In the genomic region with DNA sequence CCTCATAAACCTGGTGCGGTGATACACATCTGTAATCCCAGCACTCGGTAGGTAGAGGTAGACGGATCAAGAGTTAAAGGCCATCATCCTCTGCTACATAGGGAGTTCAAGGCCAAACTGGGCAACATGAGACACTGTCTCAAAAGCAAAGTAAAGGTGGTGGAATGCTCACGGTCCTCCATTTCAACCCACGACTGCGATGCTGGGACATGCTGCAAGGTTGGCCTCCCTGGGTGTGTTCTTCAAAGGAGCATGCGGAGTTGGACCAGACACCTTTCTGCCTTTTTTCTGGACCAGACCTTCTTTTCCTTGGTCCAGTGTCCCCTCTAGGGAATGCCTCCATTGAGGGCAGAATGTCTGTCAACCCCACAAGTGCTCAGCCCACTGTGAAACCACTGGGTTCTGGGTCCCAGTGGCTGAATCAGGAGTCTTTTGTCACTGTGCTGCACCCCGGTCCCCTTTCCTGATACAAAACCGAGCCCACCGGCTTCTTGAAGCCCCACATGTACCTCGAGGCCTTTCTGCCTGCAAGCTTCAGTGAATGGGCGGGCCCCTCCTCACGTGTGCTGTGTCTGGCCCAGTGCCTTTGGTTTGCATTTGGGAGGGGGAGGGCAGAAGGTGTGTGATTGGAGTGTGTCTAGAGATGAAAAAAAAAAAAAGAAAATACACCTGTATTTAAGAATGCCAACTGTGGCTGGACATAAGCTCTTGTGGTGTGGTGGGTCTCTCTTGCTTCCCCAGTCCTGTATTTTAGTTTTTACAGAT, we compare ENCODE assay signal across 12 mouse cellular contexts. TPM values are rescaled to one million over a fixed set of nuclear protein-coding genes. Genes with fewer than 3 reads are reported as not detected.
A peak's percentile ranks its signal among the peaks of the same experiment; 100 is the strongest.
DNase-seq lines count a peak whose midpoint lies in the region; ATAC-seq and TF ChIP-seq lines count a peak whose summit lies in the region.
"Had no signal": no experiment of that assay in that cellular context is flagged by ENCODE, and none has a peak within 500 bp of the region (broad histone marks: within the 10 kb centered on the region; RNA-seq: fewer than 3 reads in every experiment).

No protein-coding gene starts in this region.

- H3K36me3 ChIP-seq in heart, embryonic 13.5 days: peaks cover 71% of the 10 kb centered on the region
- peaks cover 55% of the 10 kb centered on the region for H3K36me3 ChIP-seq in midbrain, embryonic 13.5 days
- peaks cover 26% of the 10 kb centered on the region for H3K36me3 ChIP-seq in midbrain, embryonic 16.5 days (ENCODE audit: control insufficient read depth, insufficient read depth, low read length)
- H3K36me3 ChIP-seq in intestine, postnatal 0 days (ENCODE audit: control insufficient read depth, insufficient read depth): peaks cover 50% of the 10 kb centered on the region

- no peak for TF ChIP-seq CTCF in intestine, postnatal 0 days (IDR thresholded peaks at IDR 0.05; ENCODE audit: low read depth)

- 72% methylated on average over 13 of the region's 13 CpGs for WGBS in heart, embryonic 13.5 days
- 78% methylated on average over 13 of the region's 13 CpGs for WGBS in midbrain, embryonic 13.5 days
- WGBS in midbrain, embryonic 16.5 days: 76% methylated on average over 13 of the region's 13 CpGs
- 76% methylated on average over 13 of the region's 13 CpGs for WGBS in intestine, postnatal 0 days

- peak overlapping the region; percentile 93 for H3K4me3 ChIP-seq in heart, embryonic 13.5 days
- 0 out of 2 replicates have a peak overlapping the region, but pooled peaks have one; percentile 95 for H3K4me3 ChIP-seq in midbrain, embryonic 13.5 days (replicated peaks)
- no peak overlapping the region for H3K4me3 ChIP-seq in midbrain, embryonic 16.5 days (ENCODE audit: low read depth, low read length)
- no peak overlapping the region for H3K4me3 ChIP-seq in intestine, postnatal 0 days (ENCODE audit: low read depth, low read length)
- H3K4me3 ChIP-seq: heart, embryonic 15.5 days had no signal

- no peak for DNase-seq in heart, postnatal 10 days
- DNase-seq in cerebellum, postnatal 25 days: no peak
- no peak for DNase-seq in cerebellum, postnatal 36 days
- DNase-seq in thymus, postnatal 14 days: no peak
- DNase-seq: layer of hippocampus, postnatal 36 days; midbrain, embryonic 14.5 days had no signal

- intact Hi-C loops in heart, postnatal 10 days (cut with DNase I): no loop called here

- H3K27ac ChIP-seq in heart, embryonic 13.5 days (replicated peaks): peak overlapping the region; percentile 96; the same call in 1 of the 2 replicates
- H3K27ac ChIP-seq in midbrain, embryonic 13.5 days: peak overlapping the region; percentile 32; the same call in 1 of the 2 replicates
- H3K27ac ChIP-seq in midbrain, embryonic 16.5 days (ENCODE audit: low read length): no peak overlapping the region
- peak overlapping the region; percentile 94; the same call in 1 of the 2 replicates for H3K27ac ChIP-seq in intestine, postnatal 0 days (ENCODE audit: low read depth, low read length)

- no peaks in the 10 kb centered on the region for H3K27me3 ChIP-seq in heart, embryonic 13.5 days (replicated peaks)
- no peaks in the 10 kb centered on the region for H3K27me3 ChIP-seq in midbrain, embryonic 13.5 days
- no peaks in the 10 kb centered on the region for H3K27me3 ChIP-seq in midbrain, embryonic 16.5 days (ENCODE audit: control insufficient read depth, insufficient read depth, low read depth, low read length)
- no peaks in the 10 kb centered on the region for H3K27me3 ChIP-seq in intestine, postnatal 0 days (replicated peaks; ENCODE audit: control insufficient read depth, insufficient read depth, low read length)
- H3K27me3 ChIP-seq: embryonic facial prominence, embryonic 13.5 days; heart, embryonic 15.5 days had no signal

- peak overlapping the region; percentile 97 for H3K9ac ChIP-seq in heart, embryonic 13.5 days
- no peak overlapping the region for H3K9ac ChIP-seq in midbrain, embryonic 13.5 days (replicated peaks)
- no peak overlapping the region for H3K9ac ChIP-seq in midbrain, embryonic 16.5 days (ENCODE audit: low read depth, low read length)
- no peak overlapping the region; the same call in 1 of the 2 replicates for H3K9ac ChIP-seq in intestine, postnatal 0 days (ENCODE audit: low read depth, low read length)

- H3K9me3 ChIP-seq in heart, embryonic 13.5 days: no peaks in the 10 kb centered on the region
- no peaks in the 10 kb centered on the region for H3K9me3 ChIP-seq in midbrain, embryonic 13.5 days
- H3K9me3 ChIP-seq in midbrain, embryonic 16.5 days (replicated peaks; ENCODE audit: control insufficient read depth, low read length, poor library complexity, severe bottlenecking): no peaks in the 10 kb centered on the region
- H3K9me3 ChIP-seq in intestine, postnatal 0 days (ENCODE audit: control insufficient read depth): no peaks in the 10 kb centered on the region
- H3K9me3 ChIP-seq: embryonic facial prominence, embryonic 13.5 days; heart, embryonic 15.5 days had no signal

- peak overlapping the region; percentile 94 for H3K4me2 ChIP-seq in heart, embryonic 13.5 days
- H3K4me2 ChIP-seq in midbrain, embryonic 13.5 days (replicated peaks): peak overlapping the region; percentile 92; the same call in 1 of the 2 replicates
- H3K4me2 ChIP-seq in midbrain, embryonic 16.5 days (ENCODE audit: low read length): no peak overlapping the region
- H3K4me2 ChIP-seq in intestine, postnatal 0 days (replicated peaks; ENCODE audit: low read depth): no peak overlapping the region

- no peak for ATAC-seq in heart, embryonic 13.5 days (ENCODE audit: extremely low read depth, insufficient number of reproducible peaks, low FRiP score, low TSS enrichment)
- no peak for ATAC-seq in midbrain, embryonic 13.5 days
- ATAC-seq in midbrain, embryonic 16.5 days: no peak
- no peak for ATAC-seq in intestine, postnatal 0 days

- H3K4me1 ChIP-seq in heart, embryonic 13.5 days: peaks cover 43% of the 10 kb centered on the region
- peaks cover 40% of the 10 kb centered on the region for H3K4me1 ChIP-seq in midbrain, embryonic 13.5 days (replicated peaks)
- peaks cover 29% of the 10 kb centered on the region for H3K4me1 ChIP-seq in midbrain, embryonic 16.5 days (ENCODE audit: control insufficient read depth, insufficient read depth, low read length)
- 0 out of 2 replicates have a peak, but pooled peaks cover 6% of the 10 kb centered on the region for H3K4me1 ChIP-seq in intestine, postnatal 0 days (replicated peaks; ENCODE audit: control insufficient read depth, insufficient read depth, low read length)

RNA-seq across cellular contexts. Expression of a gene that starts 3.6 kb away (rescaled TPM):
- 5,089 and 5,516 TPM in 2 replicates for polyA plus RNA-seq in heart, embryonic 13.5 days (2015; fragmentation: Nextera tagmentation; extraction: Ambion mirVana)
- total RNA-seq in heart, postnatal 10 days (2021): 100 to 1,000 TPM; 232 to 268 TPM
- 6,845 and 7,096 TPM in 2 replicates for polyA plus RNA-seq in midbrain, embryonic 13.5 days (2015; fragmentation: Nextera tagmentation; extraction: Ambion mirVana)
- polyA plus RNA-seq in midbrain, embryonic 16.5 days (2015; fragmentation: Nextera tagmentation; extraction: Ambion mirVana): 5,323 and 5,449 TPM in 2 replicates
- 13,232 and 14,059 TPM in 2 replicates for polyA plus RNA-seq in intestine, postnatal 0 days (2015; fragmentation: Nextera tagmentation; extraction: Ambion mirVana)

RNA-seq across cellular contexts. Expression of a gene that starts 10.6 kb away (rescaled TPM):
- polyA plus RNA-seq in heart, embryonic 13.5 days (2015; fragmentation: Nextera tagmentation; extraction: Ambion mirVana): 124 and 139 TPM in 2 replicates
- 10 to 100 TPM; 44.5 to 45.8 TPM for total RNA-seq in heart, postnatal 10 days (2021)
- polyA plus RNA-seq in midbrain, embryonic 13.5 days (2015; fragmentation: Nextera tagmentation; extraction: Ambion mirVana): 259 and 265 TPM in 2 replicates
- 232 and 243 TPM in 2 replicates for polyA plus RNA-seq in midbrain, embryonic 16.5 days (2015; fragmentation: Nextera tagmentation; extraction: Ambion mirVana)
- polyA plus RNA-seq in intestine, postnatal 0 days (2015; fragmentation: Nextera tagmentation; extraction: Ambion mirVana): 173 and 180 TPM in 2 replicates

RNA-seq across cellular contexts. Expression of a gene that starts 18.2 kb away (rescaled TPM):
- 80.6 and 85.6 TPM in 2 replicates for polyA plus RNA-seq in heart, embryonic 13.5 days (2015; fragmentation: Nextera tagmentation; extraction: Ambion mirVana)
- total RNA-seq in heart, postnatal 10 days (2021): 10 to 100 TPM; 30.4 to 30.7 TPM
- 121 and 123 TPM in 2 replicates for polyA plus RNA-seq in midbrain, embryonic 13.5 days (2015; fragmentation: Nextera tagmentation; extraction: Ambion mirVana)
- polyA plus RNA-seq in midbrain, embryonic 16.5 days (2015; fragmentation: Nextera tagmentation; extraction: Ambion mirVana): 103 and 110 TPM in 2 replicates
- polyA plus RNA-seq in intestine, postnatal 0 days (2015; fragmentation: Nextera tagmentation; extraction: Ambion mirVana): 35.6 and 38.6 TPM in 2 replicates

RNA-seq across cellular contexts. Expression of a gene that starts 21.5 kb away (rescaled TPM):
- 91.8 and 95.3 TPM in 2 replicates for polyA plus RNA-seq in heart, embryonic 13.5 days (2015; fragmentation: Nextera tagmentation; extraction: Ambion mirVana)
- total RNA-seq in heart, postnatal 10 days (2021): 10 to 100 TPM; 74.6 to 79.0 TPM
- polyA plus RNA-seq in midbrain, embryonic 13.5 days (2015; fragmentation: Nextera tagmentation; extraction: Ambion mirVana): 20.6 and 23.4 TPM in 2 replicates
- polyA plus RNA-seq in midbrain, embryonic 16.5 days (2015; fragmentation: Nextera tagmentation; extraction: Ambion mirVana): 20.9 and 21.8 TPM in 2 replicates
- polyA plus RNA-seq in intestine, postnatal 0 days (2015; fragmentation: Nextera tagmentation; extraction: Ambion mirVana): 10.4 and 10.6 TPM in 2 replicates

RNA-seq across cellular contexts. Expression of a gene that starts 25.6 kb away (rescaled TPM):
- polyA plus RNA-seq in heart, embryonic 13.5 days (2015; fragmentation: Nextera tagmentation; extraction: Ambion mirVana): 0.74 and 1.0 TPM in 2 replicates
- not detected for total RNA-seq in heart, postnatal 10 days (2021)
- 0.22 TPM in 1 of 2 replicates, not detected in the other for polyA plus RNA-seq in midbrain, embryonic 13.5 days (2015; fragmentation: Nextera tagmentation; extraction: Ambion mirVana)
- 0.15 and 0.16 TPM in 2 replicates for polyA plus RNA-seq in midbrain, embryonic 16.5 days (2015; fragmentation: Nextera tagmentation; extraction: Ambion mirVana)
- polyA plus RNA-seq in intestine, postnatal 0 days (2015; fragmentation: Nextera tagmentation; extraction: Ambion mirVana): 0.65 and 0.78 TPM in 2 replicates
- total RNA-seq: layer of hippocampus, postnatal 36 days had no signal

Comparison
In these comparisons a context has a peak if more than half of its experiments do, and no peak if none do; other contexts are left out.
1. H3K4me2 ChIP-seq: peak in heart, embryonic 13.5 days (single experiment) and midbrain, embryonic 13.5 days (single experiment); none in midbrain, embryonic 16.5 days (single experiment) and intestine, postnatal 0 days (single experiment).
2. H3K4me3 ChIP-seq: peak in heart, embryonic 13.5 days (single experiment) and midbrain, embryonic 13.5 days (single experiment); none in midbrain, embryonic 16.5 days (single experiment) and intestine, postnatal 0 days (single experiment).